Mouse (Mus musculus): ENCODE data around the gene Actn4.

The Actn4 gene

GRCm38 (mm10) chr7:28924802-28925201 is 37.3 kb downstream of the Actn4 start:
- no peak for DNase-seq (ENCODE audit: low read depth, low spot score)

- peak; percentile 79 for DNase-seq (ENCODE audit: low read depth, low spot score)
These were observed 38.3 kb downstream of the Actn4 start for GRCm38 (mm10) chr7:28923865-28924291.

GRCm38 (mm10) chr7:28922606-28923005 is 39.5 kb downstream of the Actn4 start:
- no peak for DNase-seq (ENCODE audit: low read depth, low spot score)

GRCm38 (mm10) chr7:28921722-28922465 is 40.2 kb downstream of the Actn4 start:
- no peak for DNase-seq (ENCODE audit: low read depth, low spot score)

GRCm38 (mm10) chr7:28921178-28921577 is 41.0 kb downstream of the Actn4 start:
- no peak for DNase-seq (ENCODE audit: low read depth, low spot score)

GRCm38 (mm10) chr7:28919815-28920214 is 42.3 kb downstream of the Actn4 start:
- peak; percentile 60 for DNase-seq (ENCODE audit: low read depth, low spot score)

- DNase-seq (ENCODE audit: low read depth, low spot score) = no peak
These were observed 43.6 kb downstream of the Actn4 start for GRCm38 (mm10) chr7:28918540-28918939.

GRCm38 (mm10) chr7:28917503-28918426 is 44.4 kb downstream of the Actn4 start:
- DNase-seq (ENCODE audit: low read depth, low spot score) = no peak

GRCm38 (mm10) chr7:28916491-28916890 is 45.6 kb downstream of the Actn4 start:
- DNase-seq (ENCODE audit: low read depth, low spot score) = no peak

GRCm38 (mm10) chr7:28913171-28913570 is 49.0 kb downstream of the Actn4 start:
- DNase-seq (ENCODE audit: low read depth, low spot score) = no peak

- no peak for DNase-seq (ENCODE audit: low read depth, low spot score)
These were observed 50.5 kb downstream of the Actn4 start for GRCm38 (mm10) chr7:28911632-28912031.

- DNase-seq (ENCODE audit: low read depth, low spot score) = no peak
These were observed 54.9 kb downstream of the Actn4 start for GRCm38 (mm10) chr7:28907195-28907594.

- no peak for DNase-seq (ENCODE audit: low read depth, low spot score)
These were observed 58.4 kb downstream of the Actn4 start for GRCm38 (mm10) chr7:28903778-28904177.

GRCm38 (mm10) chr7:28902809-28903208 is 59.3 kb downstream of the Actn4 start:
- DNase-seq (ENCODE audit: low read depth, low spot score) = no peak

GRCm38 (mm10) chr7:28902180-28902579 is 60.0 kb downstream of the Actn4 start:
- no peak for DNase-seq (ENCODE audit: low read depth, low spot score)

- no peak for DNase-seq (ENCODE audit: low read depth, low spot score)
These were observed 60.6 kb downstream of the Actn4 start for GRCm38 (mm10) chr7:28901311-28902125.

- no peak for DNase-seq (ENCODE audit: low read depth, low spot score)
These were observed 62.2 kb downstream of the Actn4 start for GRCm38 (mm10) chr7:28899972-28900371.

GRCm38 (mm10) chr7:28897661-28898060 is 64.5 kb downstream of the Actn4 start:
- no peak for DNase-seq (ENCODE audit: low read depth, low spot score)

- no peak for DNase-seq (ENCODE audit: low read depth, low spot score)
These were observed 67.2 kb downstream of the Actn4 start for GRCm38 (mm10) chr7:28894942-28895341.

- DNase-seq (ENCODE audit: low read depth, low spot score) = peak; percentile 68
These were observed 68.4 kb downstream of the Actn4 start for GRCm38 (mm10) chr7:28893643-28894265.

GRCm38 (mm10) chr7:28892601-28893000 is 69.5 kb downstream of the Actn4 start:
- no peak for DNase-seq (ENCODE audit: low read depth, low spot score)

Measured in mesoderm, embryonic 11.5 days (tissue).